Mouse (Mus musculus) CH12.LX (cell line): Measurements from ENCODE around the gene Tti1.

Experiments
- EP300 ChIP-seq: IDR thresholded peaks from 2 replicates; pipeline ENCODE4 v1.6.1; 2011; ENCODE audit warnings: low read length, improper control_type of control experiment
- JUN ChIP-seq: IDR thresholded peaks from 2 replicates; pipeline ENCODE4 v1.6.1; 2011; ENCODE audit warnings: low read depth, mild to moderate bottlenecking, low read length, improper control_type of control experiment, moderate library complexity; ENCODE audit not compliant: insufficient read depth
- NELFE ChIP-seq: IDR thresholded peaks from 2 replicates; pipeline ENCODE4 v1.6.1; 2011; ENCODE audit warnings: low read depth, low read length, improper control_type of control experiment
- POLR2A ChIP-seq: IDR thresholded peaks from 2 replicates; pipeline ENCODE4 v1.6.1; 2011; ENCODE audit warnings: low read depth, mild to moderate bottlenecking, improper control_type of control experiment, low read length
- TCF12 ChIP-seq: IDR thresholded peaks from 2 replicates; pipeline ENCODE4 v1.6.1; 2014; ENCODE audit warnings: low read depth, mild to moderate bottlenecking, inconsistent platforms, low read length, improper control_type of control experiment

GRCm38 (mm10) chr2:158070885-158071632 lies 42.8 kb upstream of the Tti1 start:
- no peak for TF ChIP-seq EP300
- TF ChIP-seq NELFE = no peak
- no peak for TF ChIP-seq TCF12
- no peak for TF ChIP-seq POLR2A
- no peak for TF ChIP-seq JUN
